ENCODE assay signal across 8 mouse cellular contexts in the genomic region with DNA sequence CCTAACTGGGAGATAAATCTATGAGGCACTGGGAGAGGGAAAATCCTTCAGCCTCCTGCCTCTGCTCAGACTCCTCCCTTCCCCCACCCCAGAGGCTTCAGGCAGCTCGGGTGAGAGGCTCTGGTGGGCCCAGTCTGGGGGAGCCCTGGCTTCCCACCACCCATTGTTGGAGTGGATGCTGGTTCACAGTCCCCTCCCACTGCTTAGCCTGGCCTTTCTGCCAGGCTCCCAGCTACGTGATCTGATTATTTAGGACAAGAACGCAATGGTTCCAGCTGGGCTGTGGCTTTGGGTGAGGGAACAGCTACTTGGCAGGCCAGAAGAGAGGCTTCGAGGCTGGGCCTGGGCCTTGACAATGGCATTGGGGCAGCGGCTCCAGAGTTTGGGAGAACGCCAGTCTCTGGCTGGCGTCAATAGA. TPM values are rescaled to one million over a fixed set of nuclear protein-coding genes. Genes with fewer than 3 reads are reported as not detected.
DNase-seq lines count a peak whose midpoint lies in the region; ATAC-seq lines count a peak whose summit lies in the region.

No protein-coding gene starts in this region.

- WGBS in forebrain, embryonic 13.5 days, result 4% methylated on average over 7 of the region's 7 CpGs

- no peaks in the 10 kb centered on the region for H3K36me3 ChIP-seq in forebrain, embryonic 13.5 days (ENCODE audit: poor library complexity, severe bottlenecking)

- peak; percentile 44 for DNase-seq in cerebellum, adult 11-12 months
- DNase-seq in MN1 (ENCODE audit: low spot score), result peak; percentile 64
- DNase-seq in layer of hippocampus, postnatal 14 days (ENCODE audit: low spot score in 2 of 2), result peak; percentile 60 to 77
- peak; percentile 32 for DNase-seq in neural tube, embryonic 10.5 days (ENCODE audit: extremely low spot score, low spot score)
- no peak for DNase-seq in natural killer cell, adult 2 months (ENCODE audit: low spot score in 2 of 2)
- no peak for DNase-seq in urinary bladder, postnatal 25 days (ENCODE audit: low spot score)

- H3K9me3 ChIP-seq in forebrain, embryonic 13.5 days (replicated peaks), result no peaks in the 10 kb centered on the region

- peak overlapping the region; percentile 92 for H3K27ac ChIP-seq in forebrain, embryonic 13.5 days

- peak overlapping the region; percentile 54 for H3K9ac ChIP-seq in forebrain, embryonic 13.5 days

- H3K4me3 ChIP-seq in forebrain, embryonic 13.5 days, result no peak overlapping the region

- H3K27me3 ChIP-seq in forebrain, embryonic 13.5 days, result no peaks in the 10 kb centered on the region

- peak overlapping the region; percentile 20 for H3K4me2 ChIP-seq in forebrain, embryonic 13.5 days

- H3K4me1 ChIP-seq in forebrain, embryonic 13.5 days, result peaks cover 28% of the 10 kb centered on the region

- no peak for ATAC-seq in cerebellum, adult (ENCODE audit: insufficient number of reproducible peaks, low FRiP score, low TSS enrichment)
- peak; percentile 97 for ATAC-seq in forebrain, embryonic 13.5 days

RNA-seq across cellular contexts. Expression of gene Alpl, which starts 30.6 kb away (rescaled TPM):
- 10.5 and 11.2 TPM in 2 replicates for polyA plus RNA-seq in forebrain, embryonic 13.5 days (2015; fragmentation: Nextera tagmentation; extraction: Ambion mirVana)
- 1 to 10 TPM; 5.3 to 5.6 TPM for total RNA-seq in layer of hippocampus, postnatal 14 days (2021)

Comparison
In these comparisons a context has a peak if more than half of its experiments do, and no peak if none do; other contexts are left out.
1. DNase-seq: peak in cerebellum, adult 11-12 months (single experiment), MN1 (single experiment), layer of hippocampus, postnatal 14 days (2 of 2) and neural tube, embryonic 10.5 days (single experiment); none in natural killer cell, adult 2 months (0 of 2) and urinary bladder, postnatal 25 days (single experiment).